Mouse (Mus musculus): ENCODE data around the gene Metap1d. TPM values are rescaled to one million over a fixed set of nuclear protein-coding genes. Genes with fewer than 3 reads are reported as not detected.
A peak's percentile ranks its signal among the peaks of the same experiment; 100 is the strongest.

Metap1d gene
- polyA plus RNA-seq, 1 experiment from 2014 or later = 33.4 TPM

DNA sequence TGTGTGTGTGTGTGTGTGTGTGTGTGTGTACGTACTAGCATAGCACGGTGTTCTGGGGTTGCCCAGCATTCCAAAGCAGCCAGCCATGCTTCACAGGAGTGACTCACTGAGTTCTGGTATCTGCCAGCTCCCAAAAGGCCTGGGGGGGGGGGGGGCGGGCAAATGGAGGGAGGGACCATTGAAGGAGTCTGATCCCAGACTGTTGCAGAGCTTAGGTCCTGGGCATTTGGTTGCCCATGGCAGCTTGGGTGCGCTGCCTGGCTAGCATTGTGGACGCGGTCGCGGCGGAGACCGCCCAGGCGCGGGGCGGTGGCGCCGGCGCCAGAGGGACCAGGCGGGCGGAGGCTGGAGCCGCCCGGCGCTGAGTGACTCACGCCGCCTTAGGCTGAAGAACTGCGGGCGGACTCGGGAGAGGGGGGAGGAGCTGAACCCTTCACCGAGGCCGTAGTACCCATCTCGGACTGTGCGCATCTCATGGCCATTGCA is 89.8 kb downstream of the Metap1d start:
- under 1% methylated on average over 28 of the region's 30 CpGs for WGBS
- Histone ChIP-seq H3K27ac (no peak overlapping the region), H3K4me3 (no peak overlapping the region), H3K27me3 (peaks cover 92% of the 10 kb centered on the region), H3K36me3 (no peaks in the 10 kb centered on the region), H3K4me2 (0 out of 2 replicates have a peak overlapping the region, but pooled peaks have one; percentile 15), H3K4me1 (replicated peaks) (peaks cover 31% of the 10 kb centered on the region), H3K9ac (no peak overlapping the region), H3K9me3 (no peaks in the 10 kb centered on the region)
- 0 out of 2 replicates have a peak, but pooled peaks have one; percentile 33 for ATAC-seq (ENCODE audit: low FRiP score)

DNA sequence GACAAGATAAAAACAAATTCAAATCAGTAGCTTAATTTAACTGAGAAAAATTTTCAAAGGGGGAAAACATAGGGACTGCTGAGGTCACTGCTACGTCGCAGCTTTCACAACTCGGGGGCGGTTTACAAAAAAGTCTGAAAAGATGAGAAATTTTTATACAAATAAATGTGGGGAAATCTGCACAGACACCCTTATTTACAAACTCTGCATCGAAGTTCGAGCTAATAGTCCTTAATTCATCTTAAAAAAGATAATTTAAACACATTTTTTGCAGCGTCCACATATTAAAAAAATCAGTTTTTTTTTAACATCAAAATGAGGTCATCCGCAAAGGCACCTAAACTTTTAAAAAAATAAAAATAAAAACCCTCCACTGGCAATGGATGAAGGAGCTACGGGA is 90.5 kb downstream of the Metap1d start:
- no peak overlapping the region for H3K9ac ChIP-seq
- peaks cover 92% of the 10 kb centered on the region for H3K27me3 ChIP-seq
- H3K9me3 ChIP-seq = no peaks in the 10 kb centered on the region
- H3K4me2 ChIP-seq = no peak overlapping the region
- H3K27ac ChIP-seq = no peak overlapping the region
- ATAC-seq (ENCODE audit: low FRiP score) = no peak
- H3K4me3 ChIP-seq = peak overlapping the region; percentile 19; the same call in 1 of the 2 replicates
- no peaks in the 10 kb centered on the region for H3K36me3 ChIP-seq
- WGBS = under 1% methylated on average over 9 of the region's 9 CpGs
- H3K4me1 ChIP-seq (replicated peaks) = peaks cover 31% of the 10 kb centered on the region

DNA sequence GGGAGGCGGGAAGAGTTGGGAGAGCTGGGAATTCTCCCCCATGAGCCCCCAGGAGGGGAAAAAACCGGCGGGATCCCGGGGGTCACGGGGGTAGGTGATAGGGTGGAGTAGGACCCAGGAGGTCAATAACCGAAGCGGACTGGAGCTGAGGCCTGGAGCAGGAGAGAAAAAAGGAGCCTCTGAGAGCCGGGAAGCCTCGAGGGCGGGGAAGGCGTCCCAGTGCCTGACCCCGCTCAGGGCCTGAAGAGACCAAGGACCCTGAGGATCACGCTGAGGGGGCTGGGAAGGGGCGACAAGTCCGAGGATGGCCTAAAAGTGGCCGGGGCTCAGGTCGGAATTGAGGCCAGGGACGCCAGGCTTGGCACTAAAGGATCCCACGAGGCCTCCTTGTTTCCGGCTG is 90.9 kb downstream of the Metap1d start:
- WGBS = 2% methylated on average over 20 of the region's 20 CpGs
- Histone ChIP-seq H3K36me3 (no peaks in the 10 kb centered on the region), H3K27ac (no peak overlapping the region), H3K9me3 (no peaks in the 10 kb centered on the region), H3K4me2 (no peak overlapping the region), H3K4me1 (replicated peaks) (peaks cover 31% of the 10 kb centered on the region), H3K4me3 (peak overlapping the region; percentile 19; the same call in 1 of the 2 replicates), H3K27me3 (peaks cover 92% of the 10 kb centered on the region), H3K9ac (no peak overlapping the region)
- ATAC-seq (ENCODE audit: low FRiP score) = no peak

DNA sequence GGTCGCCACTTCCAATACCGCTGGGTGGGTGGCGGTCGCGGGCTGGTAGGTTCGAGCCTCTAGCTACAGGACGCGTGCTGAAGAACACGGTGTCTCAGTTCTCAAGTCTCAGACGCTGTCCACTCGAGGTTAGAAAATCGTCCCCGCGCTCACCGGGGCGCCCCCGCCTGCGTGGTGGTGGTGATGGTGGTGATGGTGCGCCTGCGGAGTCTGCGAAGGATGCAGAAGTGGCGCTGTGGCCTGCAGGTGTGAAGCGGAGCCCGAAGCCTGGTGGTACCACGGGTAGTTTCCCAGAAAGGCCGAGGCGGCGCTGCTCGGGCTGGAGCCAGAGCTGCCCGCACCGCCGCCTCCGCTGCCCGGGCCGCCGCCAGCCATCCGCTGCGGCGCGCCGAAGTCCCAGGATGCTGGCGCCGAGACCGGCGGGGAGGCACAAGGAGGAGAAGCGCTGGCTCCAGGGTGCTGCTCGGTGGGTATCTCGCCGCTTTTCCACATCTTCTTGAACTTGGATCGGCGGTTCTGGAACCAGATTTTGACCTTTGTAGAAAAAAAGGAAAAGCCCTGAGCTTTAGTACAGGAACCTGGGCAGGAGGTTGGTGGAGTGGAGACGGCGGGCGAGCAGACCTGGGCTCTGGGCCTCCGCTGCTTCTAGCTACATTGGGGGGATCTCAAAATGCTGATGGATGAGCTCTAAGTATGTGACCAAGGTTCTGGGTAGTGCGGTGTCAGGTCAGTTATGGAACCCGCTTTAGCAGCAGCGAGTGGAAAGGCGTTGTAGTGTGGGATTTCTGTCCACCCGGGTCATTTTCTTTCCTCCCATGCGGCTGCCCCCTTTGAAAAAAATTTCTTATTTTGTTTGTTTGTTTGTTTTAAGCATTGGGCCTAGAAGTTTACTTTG is 91.6 kb downstream of the Metap1d start:
- peak overlapping the region; percentile 46 for H3K4me3 ChIP-seq
- no peaks in the 10 kb centered on the region for H3K36me3 ChIP-seq
- no peak overlapping the region for H3K9ac ChIP-seq
- 1% methylated on average over 61 of the region's 61 CpGs for WGBS
- H3K4me1 ChIP-seq (replicated peaks) = peaks cover 28% of the 10 kb centered on the region
- 0 out of 2 replicates have a peak overlapping the region, but pooled peaks have one; percentile 87 for H3K4me2 ChIP-seq
- H3K27me3 ChIP-seq = peaks cover 92% of the 10 kb centered on the region
- ATAC-seq (ENCODE audit: low FRiP score) = no peak
- no peak overlapping the region for H3K27ac ChIP-seq
- no peaks in the 10 kb centered on the region for H3K9me3 ChIP-seq

DNA sequence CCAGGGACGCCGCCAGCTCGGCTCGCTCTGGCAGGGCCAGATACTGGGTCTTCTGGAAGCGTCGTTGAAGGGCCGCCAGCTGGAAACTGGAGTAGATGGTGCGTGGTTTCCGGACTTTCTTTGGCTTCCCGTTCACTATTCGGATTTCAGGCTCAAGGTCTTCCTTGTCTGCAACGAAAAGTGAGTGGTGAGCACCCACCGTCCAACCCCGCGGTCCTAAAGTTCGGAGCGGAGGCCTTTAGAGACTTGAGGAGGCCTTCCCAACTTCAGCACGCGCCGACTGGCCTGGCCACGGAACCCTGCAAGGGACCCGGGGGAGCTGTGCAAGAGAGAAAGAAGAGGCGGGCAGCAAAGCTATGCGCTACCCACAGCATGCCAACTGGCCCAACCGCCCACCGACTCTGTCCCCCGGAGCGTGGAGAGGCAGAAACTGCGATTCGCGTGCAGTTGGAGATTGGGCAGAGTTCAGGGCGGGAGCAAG is 92.4 kb downstream of the Metap1d start:
- Histone ChIP-seq H3K27me3 (peaks cover 92% of the 10 kb centered on the region), H3K4me1 (replicated peaks) (peaks cover 28% of the 10 kb centered on the region), H3K36me3 (no peaks in the 10 kb centered on the region), H3K27ac (no peak overlapping the region), H3K4me2 (peak overlapping the region; percentile 87), H3K4me3 (peak overlapping the region; percentile 46), H3K9me3 (no peaks in the 10 kb centered on the region), H3K9ac (no peak overlapping the region)
- 0 out of 2 replicates have a peak, but pooled peaks have one; percentile 9 for ATAC-seq (ENCODE audit: low FRiP score)
- 1% methylated on average over 32 of the region's 32 CpGs for WGBS

DNA sequence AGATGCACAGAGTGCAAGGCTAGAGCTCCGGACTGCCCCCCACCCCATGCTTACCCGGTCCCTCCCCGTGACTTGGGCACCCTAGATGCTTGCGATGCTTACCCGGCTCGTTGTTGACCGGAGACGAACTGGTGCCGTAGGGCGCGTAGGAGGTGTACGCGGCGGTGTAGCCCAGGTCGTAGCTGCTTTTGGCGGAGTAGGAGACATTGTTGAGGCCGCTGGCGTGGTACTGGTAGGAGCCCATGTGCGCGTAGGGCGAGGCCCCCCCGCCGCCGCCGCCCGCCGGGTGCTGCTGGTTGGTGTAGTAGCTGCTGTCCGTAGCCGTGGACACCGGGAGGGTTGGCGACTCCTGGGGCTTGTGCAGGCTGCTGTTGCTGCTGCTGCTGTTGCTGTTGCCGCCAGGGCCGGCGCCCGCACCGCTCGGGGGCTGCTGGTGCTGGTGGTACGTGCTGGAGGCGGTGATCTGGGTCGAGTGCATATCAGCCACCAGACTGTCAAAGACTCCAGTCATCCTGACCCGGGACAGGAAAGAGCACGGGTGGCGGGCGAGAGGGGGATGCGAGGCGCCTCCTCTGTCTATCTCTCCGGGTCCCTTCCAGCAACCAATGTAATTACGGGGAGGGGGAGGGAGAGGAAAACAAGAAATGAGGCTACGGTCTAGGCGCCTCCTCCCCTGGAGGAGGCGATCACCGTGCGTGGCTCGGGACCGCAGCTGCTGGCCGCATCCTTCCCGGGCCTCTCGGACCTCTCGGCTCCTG is 93.0 kb downstream of the Metap1d start:
- no peaks in the 10 kb centered on the region for H3K9me3 ChIP-seq
- under 1% methylated on average over 55 of the region's 59 CpGs for WGBS
- H3K27me3 ChIP-seq = peaks cover 91% of the 10 kb centered on the region
- peak overlapping the region; percentile 46 for H3K4me3 ChIP-seq
- H3K4me1 ChIP-seq (replicated peaks) = peaks cover 28% of the 10 kb centered on the region
- peak; percentile 57 for ATAC-seq (ENCODE audit: low FRiP score)
- H3K4me2 ChIP-seq = peak overlapping the region; percentile 87
- H3K9ac ChIP-seq = peak overlapping the region; percentile 56; the same call in 1 of the 2 replicates
- H3K27ac ChIP-seq = no peak overlapping the region
- no peaks in the 10 kb centered on the region for H3K36me3 ChIP-seq

DNA sequence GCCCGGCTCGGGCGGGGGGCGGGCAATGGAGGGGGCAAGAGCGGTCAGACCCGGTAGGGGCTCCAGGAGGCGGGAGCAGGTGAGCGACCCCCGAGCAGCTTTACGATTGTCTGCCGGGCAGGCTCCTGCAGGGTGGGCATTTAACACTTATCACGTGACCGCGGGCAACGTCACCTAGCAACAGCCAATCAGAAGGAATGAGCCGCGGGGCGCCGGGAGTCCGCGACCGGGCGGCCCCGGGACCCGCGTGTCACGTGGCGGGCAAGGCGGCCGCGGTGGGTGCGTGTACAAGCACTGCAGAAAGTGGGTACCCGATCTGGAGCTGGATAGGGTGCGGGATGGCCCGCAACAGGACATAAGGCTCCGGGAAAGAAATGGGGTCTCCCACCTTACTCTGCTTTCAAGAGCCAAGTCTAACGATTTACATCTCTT is 93.6 kb downstream of the Metap1d start, which contains the start of gene Dlx2:
TSS of gene Dlx2 (minus strand) at position 115 of the 432 bp plus-strand sequence.
- no peak within 1 kb of the TSS for H3K27ac ChIP-seq
- peaks cover 91% of the 10 kb centered on the region for H3K27me3 ChIP-seq
- WGBS = 0% methylated on average over 37 of the region's 37 CpGs

DNA sequence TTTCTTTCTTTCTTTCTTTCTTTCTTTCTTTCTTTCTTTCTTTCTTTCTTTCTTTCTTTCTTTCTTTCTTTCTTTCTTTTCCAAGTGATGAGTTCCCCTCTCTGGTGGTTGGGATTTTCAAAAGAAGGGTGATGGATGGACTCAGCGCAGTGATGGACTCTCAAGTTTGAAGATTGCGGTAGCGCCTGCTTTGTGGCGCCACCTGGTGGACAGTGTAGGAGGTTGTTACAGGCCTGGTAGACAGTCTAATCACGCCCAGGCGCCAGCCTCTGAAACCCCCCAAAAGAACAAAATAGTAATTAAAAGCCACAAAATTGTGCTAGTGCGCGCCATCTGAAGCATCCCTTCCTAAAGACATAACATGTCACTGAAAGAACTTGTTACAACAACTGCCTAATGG is 94.8 kb downstream of the Metap1d start:
- Histone ChIP-seq H3K27me3 (peaks cover 91% of the 10 kb centered on the region), H3K27ac (no peak overlapping the region), H3K36me3 (no peaks in the 10 kb centered on the region), H3K9me3 (no peaks in the 10 kb centered on the region), H3K4me1 (replicated peaks) (peaks cover 29% of the 10 kb centered on the region), H3K9ac (no peak overlapping the region), H3K4me2 (no peak overlapping the region), H3K4me3 (no peak overlapping the region)
- ATAC-seq (ENCODE audit: low FRiP score) = no peak
- WGBS = under 1% methylated on average over 8 of the region's 8 CpGs

More for the DNA sequence above, 93.6 kb downstream of the Metap1d start, which contains the start of gene Dlx2:
- no peaks in the 10 kb centered on the region for H3K36me3 ChIP-seq
- peak within 1 kb of the TSS; percentile 46 for H3K4me3 ChIP-seq
- H3K4me2 ChIP-seq = peak within 1 kb of the TSS; percentile 87
- H3K4me1 ChIP-seq (replicated peaks) = peaks cover 25% of the 10 kb centered on the region
- no peaks in the 10 kb centered on the region for H3K9me3 ChIP-seq
- ATAC-seq (ENCODE audit: low FRiP score) = peak; percentile 67
- peak within 1 kb of the TSS; percentile 56; the same call in 1 of the 2 replicates for H3K9ac ChIP-seq

DNA sequence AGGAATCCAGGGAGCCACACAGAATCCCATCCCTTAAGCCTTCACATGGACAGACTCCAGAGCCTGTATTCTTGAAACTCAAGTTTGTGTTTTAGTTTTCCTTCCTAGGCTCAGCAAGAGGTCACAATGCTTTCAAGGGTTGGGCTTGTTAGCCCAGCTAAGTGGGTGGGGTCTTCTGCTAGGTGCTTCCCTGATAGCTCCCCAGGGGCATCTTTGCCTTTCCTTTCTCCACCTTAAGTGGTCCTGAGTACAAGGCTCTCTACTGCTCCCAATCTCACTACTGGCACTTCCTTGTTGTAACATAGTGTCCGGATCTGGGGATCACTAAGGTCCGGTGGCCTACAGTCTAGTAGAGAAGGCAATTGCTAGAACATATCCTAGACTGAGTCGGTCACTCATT is 97.3 kb downstream of the Metap1d start:
- H3K4me2 ChIP-seq = no peak overlapping the region
- H3K9me3 ChIP-seq = no peaks in the 10 kb centered on the region
- peaks cover 23% of the 10 kb centered on the region for H3K4me1 ChIP-seq (replicated peaks)
- peaks cover 88% of the 10 kb centered on the region for H3K27me3 ChIP-seq
- WGBS = 27% methylated on average over 3 of the region's 3 CpGs
- ATAC-seq (ENCODE audit: low FRiP score) = no peak
- H3K27ac ChIP-seq = no peak overlapping the region
- H3K4me3 ChIP-seq = no peak overlapping the region
- H3K36me3 ChIP-seq = no peaks in the 10 kb centered on the region
- no peak overlapping the region for H3K9ac ChIP-seq

DNA sequence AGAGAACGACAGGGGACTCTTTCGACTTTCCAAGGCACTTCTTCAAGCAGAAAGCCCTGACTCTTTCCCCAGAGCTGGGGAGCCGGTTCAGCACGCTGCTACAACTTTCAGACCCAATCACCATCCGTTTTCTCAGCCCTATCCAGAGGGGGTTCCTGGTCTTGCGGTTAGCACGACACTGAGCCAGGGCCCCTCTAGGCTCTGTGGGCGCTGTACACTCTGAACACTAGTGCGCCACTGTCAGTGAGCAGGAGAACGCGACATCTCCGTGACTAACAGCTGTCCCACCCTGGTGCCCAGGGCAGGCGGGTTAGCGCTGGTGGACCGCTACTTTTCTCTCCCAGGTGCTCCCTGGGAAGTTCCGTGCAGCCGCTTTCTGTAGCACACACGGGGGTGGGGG is 98.6 kb downstream of the Metap1d start:
- Histone ChIP-seq H3K27ac (no peak overlapping the region), H3K4me2 (no peak overlapping the region), H3K9ac (no peak overlapping the region), H3K36me3 (no peaks in the 10 kb centered on the region), H3K4me3 (no peak overlapping the region), H3K4me1 (replicated peaks) (peaks cover 9% of the 10 kb centered on the region), H3K27me3 (peaks cover 75% of the 10 kb centered on the region), H3K9me3 (no peaks in the 10 kb centered on the region)
- ATAC-seq (ENCODE audit: low FRiP score) = no peak
- WGBS = 3% methylated on average over 18 of the region's 18 CpGs

DNA sequence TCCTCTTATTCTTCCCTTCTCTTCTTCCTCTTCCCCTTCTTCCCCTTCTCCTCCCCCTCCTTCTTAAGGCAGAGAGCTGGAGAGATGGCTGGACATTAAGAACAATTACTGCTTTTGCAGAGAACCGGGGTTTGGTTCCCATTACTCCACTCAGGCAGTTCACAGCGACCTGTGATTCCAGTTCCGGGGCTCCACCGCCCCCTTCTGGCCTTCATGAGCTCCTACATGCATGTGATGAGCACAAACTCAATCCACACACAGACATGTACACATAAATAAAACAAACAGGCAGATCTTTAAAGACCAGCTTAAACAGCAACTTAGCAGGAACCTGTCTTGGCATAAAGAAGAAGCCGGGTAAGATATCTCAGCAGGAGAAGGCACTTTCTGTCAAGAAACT is 103.0 kb downstream of the Metap1d start:
- no peak overlapping the region for H3K27ac ChIP-seq
- no peaks in the 10 kb centered on the region for H3K36me3 ChIP-seq
- no peak for ATAC-seq (ENCODE audit: low FRiP score)
- H3K9me3 ChIP-seq = no peaks in the 10 kb centered on the region
- 72% methylated on average over 5 of the region's 5 CpGs for WGBS
- H3K4me1 ChIP-seq (replicated peaks) = peaks cover 6% of the 10 kb centered on the region
- no peak overlapping the region for H3K9ac ChIP-seq
- H3K4me3 ChIP-seq = no peak overlapping the region
- peaks cover 36% of the 10 kb centered on the region for H3K27me3 ChIP-seq
- H3K4me2 ChIP-seq = no peak overlapping the region

DNA sequence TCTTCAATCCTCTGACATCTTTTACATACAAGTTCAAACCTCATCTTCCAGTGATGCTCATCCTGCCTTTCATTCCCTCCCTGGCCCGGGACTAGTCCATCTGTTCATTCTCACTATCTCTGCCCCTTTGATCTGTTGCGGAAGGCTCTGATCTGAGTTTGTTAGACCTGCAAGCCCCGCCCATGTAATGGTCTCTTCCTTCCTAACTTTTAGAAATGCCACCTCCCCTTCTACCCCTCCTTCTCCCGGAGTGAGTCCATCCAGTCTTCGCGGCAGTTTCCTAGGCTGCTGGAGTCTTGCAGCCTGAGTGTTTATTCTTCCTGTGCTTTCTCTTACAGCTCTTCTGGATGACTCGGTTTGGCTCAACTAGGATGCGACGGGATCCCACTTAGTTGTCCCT is 113.4 kb downstream of the Metap1d start:
- Histone ChIP-seq H3K4me2 (no peak overlapping the region), H3K9me3 (no peaks in the 10 kb centered on the region), H3K36me3 (no peaks in the 10 kb centered on the region), H3K27me3 (no peaks in the 10 kb centered on the region), H3K27ac (no peak overlapping the region), H3K4me1 (replicated peaks) (no peaks in the 10 kb centered on the region), H3K9ac (no peak overlapping the region), H3K4me3 (no peak overlapping the region)
- WGBS = 86% methylated on average over 9 of the region's 9 CpGs
- no peak for ATAC-seq (ENCODE audit: low FRiP score)
